Mouse (Mus musculus): ENCODE measurements at regions not wholly inside any gene's neighbourhood (a gene's known extent, or its start where the extent isn't known, plus 50 kb on each side); places are given as distances from the start of the nearest gene placed in this dataset.
A peak's percentile ranks its signal among the peaks of the same experiment; 100 is the strongest.

DNA sequence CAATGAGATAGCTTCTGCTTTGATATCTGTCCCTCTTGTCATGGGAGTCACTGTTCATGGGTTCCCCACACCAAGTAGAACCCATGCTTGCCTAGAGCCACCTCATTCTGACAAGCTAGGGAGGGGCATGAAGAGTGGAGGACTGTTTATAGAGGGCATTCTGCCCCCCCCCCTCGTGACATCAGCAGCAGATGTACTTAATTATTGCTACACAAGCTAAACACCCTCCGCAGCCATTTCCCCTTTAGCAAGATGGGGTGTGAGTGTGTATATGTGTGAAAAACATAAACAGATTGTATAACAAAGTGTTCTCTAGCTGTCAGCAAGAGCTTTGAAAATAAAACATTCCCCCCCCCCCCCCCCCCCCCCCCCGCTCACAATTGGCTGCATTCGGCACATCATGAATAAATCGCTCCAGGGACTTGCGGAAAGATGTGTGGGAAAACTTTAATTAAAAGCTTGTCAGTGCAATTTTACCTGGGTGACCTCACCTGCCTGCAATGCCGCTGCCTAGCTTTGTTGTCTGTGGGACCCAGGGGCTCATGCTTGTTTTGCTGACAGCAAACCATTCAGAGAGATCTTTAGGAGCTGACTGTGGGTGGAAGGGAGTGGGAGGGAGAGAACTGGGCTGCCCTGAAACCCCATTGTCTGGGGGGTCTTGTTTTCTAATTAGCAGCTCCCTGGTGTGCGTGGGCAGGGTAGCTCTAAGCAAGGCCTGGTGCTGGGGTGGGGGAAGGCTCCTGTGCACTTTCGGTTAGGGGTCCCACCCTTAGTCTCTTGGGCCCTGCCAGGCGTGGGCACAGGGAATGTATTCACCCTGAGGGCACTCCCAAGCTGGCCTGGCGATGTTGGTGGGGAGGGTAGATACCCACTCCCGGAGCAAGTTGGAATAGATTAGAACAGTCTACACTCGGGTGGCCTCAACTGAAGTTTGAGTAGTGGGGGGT lies 63.4 kb downstream of the Irx2 start:
- no peak for DNase-seq

DNA sequence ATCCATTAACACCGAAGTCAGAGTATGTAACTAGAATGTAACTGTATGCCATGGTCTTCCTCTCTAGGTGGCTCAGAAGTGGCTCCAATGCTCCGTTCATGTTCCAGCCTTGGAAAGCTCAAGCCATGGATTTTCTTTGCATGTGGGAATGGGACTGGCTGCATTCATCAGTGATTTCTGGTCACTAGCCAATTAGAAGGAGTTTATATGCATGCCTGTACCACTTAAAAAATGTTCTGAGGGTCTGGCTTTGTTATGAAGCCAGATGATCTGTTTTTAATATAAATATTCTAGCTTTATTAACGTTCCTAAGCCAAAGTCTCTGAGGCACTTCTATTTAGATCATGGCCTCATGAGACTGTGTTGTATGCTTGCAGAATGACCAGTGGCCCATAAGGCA lies 78.8 kb downstream of the Irx2 start:
- no peak for DNase-seq

DNA sequence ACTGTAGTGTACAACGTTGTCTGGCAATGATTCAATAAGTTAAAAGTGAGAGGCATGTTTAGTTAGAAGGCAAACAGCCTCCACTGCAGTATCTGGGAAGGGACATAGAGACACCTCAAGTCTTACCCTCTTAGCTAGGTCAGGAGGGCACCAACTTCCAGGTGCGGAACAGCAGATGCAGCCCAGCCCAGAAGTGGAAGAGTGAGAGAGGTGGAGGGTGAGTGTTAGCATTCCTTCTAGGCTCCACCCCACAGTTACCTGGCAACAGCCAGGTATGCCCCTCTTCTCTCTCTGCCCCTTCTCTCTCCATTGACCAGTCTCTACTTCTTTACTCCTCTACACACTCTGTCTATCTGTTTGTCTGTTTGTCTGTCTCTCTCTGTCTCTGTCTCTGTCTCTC lies 80.1 kb downstream of the Irx2 start:
- no peak for DNase-seq

DNA sequence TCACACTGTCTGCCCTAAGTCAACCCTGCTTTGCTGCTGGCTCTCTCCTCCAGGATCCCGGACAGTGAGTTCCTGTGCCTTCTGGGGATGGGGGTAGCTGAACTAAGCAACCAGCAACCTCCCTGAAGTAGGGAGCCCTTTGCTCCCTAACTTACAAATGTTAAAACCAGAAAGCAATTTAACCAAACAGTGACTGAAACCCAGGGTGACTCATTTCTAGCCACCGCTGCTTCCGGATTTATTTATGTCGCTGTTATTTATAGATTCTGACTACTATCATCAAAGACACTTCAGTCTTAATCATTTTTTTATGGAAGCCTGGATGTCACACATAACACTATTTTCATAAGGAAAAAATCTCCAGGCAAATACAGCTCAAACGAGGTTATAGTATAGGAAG lies 81.4 kb downstream of the Irx2 start:
- no peak for DNase-seq

DNA sequence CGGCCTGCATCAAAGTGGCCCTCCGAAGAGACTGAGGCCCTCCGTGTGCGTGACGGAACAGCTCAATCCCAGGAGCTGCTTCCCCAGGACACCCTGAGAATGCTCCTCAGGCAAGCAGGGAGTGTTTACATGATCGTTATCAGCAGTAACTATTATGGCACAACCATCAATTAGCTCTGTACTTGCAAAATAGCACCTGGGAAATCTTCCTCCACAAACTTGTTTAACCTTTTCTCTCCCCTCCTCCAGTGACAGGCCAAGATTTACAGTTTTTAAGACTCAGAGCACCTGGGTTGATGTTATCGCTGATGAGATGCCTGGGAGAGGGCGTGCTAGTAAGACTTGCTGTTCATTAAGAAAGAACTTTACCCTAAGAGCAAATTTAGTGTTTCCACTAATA lies 82.5 kb downstream of the Irx2 start:
- no peak for DNase-seq

DNA sequence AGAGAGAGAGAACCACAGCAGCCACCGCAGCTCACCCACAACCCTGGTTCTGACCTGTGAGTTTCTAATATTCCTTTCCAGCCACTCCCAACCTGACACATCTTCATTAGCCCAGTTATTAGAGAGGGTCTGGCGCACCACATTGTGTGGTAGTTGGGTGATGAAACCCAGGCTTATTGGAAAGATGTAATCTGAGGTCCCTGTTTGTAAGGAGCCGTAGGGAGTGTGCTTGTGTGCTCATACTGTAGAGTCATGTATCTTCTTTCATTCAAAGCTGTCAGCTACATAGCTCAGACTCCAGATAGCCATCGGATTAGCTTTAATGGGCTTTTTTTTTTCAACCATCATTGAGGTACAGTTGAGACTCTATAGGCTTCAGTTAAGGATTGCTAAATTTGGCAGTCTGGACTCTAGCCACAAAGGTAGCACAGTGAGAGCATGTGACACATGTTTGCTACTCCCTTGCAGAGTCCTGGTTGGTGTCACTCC lies 83.3 kb downstream of the Irx2 start:
- DNase-seq, result no peak

DNA sequence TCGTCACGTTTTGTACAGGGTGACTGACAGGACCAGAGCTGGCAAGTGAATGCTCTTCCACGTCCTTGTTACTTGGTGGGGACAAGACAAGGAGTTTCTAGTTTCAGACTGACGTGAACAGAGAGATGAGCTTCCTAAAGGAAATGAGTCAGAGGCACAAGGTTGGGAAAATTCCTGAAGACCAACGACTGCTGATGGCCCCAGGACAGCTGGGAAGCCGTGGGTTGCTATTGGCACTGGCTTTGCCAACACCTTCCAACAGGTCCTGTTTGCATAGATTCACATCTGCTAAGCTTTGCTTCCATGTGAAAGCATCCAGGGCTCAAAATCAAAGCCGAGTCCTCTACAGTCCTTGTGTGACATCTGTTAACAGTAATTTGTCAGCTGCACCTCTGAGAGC lies 86.2 kb downstream of the Irx2 start:
- no peak for DNase-seq

DNA sequence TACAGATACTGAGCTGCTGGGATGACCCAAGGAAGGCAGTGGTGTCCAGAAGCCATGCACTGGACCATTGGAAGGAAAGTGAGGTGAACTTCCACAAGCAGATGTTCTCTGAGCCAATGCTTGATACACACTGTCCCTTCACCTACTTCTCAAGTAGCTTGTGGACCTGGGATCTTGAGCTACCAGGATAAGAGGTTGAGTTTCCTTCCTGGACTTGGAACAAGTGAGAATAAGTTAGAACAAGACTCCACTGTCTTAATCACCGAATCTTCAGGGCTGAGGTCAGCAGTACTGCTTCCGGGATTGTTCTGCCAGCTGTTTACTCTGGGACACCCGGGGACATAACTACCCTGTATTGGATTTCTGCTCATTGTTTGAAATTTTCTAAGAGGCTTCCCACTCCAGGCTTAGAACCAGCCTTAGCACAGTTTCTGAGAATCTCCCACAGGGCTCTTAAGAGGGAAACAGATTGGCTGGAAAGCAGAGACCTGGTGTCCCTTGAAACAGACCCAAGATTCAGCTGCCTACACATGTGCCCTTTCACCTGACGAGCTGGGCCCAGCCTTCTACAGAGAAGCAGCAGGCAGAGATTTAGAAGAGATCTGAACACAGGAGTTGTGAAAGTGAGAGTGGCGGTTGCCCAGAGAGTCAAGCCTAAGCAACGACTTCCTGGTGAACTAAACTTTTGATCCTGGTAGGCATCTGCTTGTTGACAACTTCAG lies 87.5 kb downstream of the Irx2 start:
- DNase-seq, result peak; percentile 4

DNA sequence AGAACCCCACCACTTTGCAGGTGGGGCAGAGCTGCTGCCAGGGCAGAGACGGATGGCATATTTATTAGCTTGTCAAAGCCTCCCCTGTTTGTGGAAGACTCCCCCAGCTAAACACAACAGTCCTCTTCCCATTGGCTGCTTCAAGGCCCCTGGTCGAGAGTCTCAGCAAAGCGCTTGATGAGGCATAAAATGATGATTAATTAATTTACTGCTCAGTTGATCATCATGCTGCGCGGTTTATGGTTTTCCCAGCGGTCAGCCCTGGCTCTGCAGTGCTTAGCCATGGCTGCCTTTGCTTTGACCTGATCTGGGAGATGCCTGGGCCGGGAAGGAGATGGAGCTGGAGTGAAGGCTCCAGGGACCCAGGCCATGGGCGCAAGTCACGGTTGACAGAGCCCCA lies 98.5 kb downstream of the Irx2 start:
- DNase-seq, result no peak

DNA sequence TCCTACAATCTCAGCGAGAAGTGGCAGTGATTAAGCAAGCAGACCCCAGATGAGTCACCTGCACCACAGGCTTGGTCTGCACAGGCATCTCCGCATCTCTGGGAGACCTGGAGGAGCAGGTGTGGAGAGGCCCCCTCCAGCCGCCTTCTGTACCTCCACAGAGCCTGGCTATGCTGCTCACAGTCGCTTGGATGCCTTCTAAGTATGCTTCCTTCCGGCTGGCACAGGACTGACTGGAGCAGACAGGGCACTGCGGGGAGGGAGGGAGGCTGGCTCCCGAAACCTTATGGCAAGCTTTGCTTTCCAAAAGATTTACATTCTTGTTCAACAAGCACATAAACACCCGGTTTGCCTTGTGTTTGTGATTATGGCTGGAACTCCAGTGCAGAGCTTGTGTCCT lies 107.3 kb downstream of the Irx2 start:
- DNase-seq, result no peak

DNA sequence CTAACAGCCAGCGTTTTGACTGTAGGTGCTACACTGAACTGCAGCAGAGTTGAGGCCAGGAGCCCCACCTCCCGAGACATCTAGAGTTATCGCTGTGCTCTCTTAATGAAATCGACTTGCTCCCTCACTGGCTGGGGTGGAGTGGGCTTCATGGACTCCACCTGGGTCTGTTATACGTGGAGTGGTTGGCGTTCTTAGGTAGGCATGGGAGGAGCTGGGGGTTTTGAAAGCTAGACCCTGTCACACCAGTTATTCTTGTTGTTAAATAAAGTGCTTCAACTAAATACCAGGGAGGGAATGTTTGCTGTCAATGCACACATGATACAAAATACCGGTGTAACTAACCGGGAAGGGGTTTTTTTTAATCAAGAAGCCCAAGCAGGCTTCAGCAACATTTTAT lies 108.4 kb downstream of the Irx2 start:
- DNase-seq, result no peak

DNA sequence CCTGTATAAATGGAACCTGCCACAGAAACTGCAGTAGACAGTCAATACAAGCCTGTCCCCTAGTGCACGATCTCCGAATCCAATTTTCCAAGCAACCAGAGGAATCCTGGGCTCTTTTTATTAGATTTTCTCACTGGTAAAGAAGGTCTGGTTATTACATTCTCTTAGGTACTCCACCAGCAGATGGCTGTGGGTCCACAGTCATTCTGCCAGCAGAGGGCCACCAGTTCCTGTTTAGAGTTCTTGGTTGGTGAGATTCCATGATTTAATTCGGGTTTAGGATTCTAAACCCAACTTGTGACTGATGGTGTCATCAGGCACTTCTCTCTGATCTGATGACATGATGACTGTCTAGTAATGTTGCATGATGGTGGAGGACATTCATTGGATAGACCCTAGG lies 118.6 kb downstream of the Irx2 start:
- no peak for DNase-seq

DNA sequence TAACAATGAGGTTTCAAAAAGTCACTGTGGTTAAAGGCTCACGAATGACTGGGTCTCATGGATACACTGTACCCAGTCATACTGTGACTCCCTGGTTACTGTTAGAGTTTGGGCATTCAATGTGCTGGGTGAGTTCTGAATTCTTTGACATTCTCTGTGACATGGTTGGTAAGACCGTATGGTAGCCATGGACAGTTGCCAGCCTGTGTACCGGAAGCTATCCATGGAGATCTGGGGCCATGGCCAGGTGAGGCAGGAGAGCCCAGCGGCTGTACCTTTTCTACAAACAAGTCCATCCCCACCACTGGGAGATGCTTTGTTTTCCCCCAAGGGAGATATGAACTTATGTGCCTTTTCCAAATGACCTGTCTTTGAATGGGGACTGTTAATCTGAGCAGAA lies 126.4 kb downstream of the Irx2 start:
- no peak for DNase-seq

DNA sequence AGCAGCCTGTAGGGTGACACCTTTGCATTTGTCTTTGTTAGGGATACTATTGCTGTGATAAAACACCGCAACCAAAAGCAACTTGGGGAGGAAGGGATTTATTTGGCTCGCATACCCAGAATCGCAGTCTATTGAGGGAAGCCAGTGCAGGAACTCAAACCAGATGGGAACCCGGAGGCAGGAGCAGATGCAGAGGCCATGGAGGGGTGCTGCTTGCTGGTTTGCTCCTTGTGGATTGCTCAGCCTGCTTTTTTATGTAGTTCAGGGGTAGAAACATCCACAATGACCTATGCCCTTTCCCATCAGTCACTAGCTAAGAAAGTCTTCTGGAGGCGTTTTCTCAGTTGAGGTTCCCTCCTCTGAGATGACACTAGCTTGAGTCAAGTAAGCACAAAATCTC lies 133.9 kb downstream of the Irx2 start:
- no peak for DNase-seq

DNA sequence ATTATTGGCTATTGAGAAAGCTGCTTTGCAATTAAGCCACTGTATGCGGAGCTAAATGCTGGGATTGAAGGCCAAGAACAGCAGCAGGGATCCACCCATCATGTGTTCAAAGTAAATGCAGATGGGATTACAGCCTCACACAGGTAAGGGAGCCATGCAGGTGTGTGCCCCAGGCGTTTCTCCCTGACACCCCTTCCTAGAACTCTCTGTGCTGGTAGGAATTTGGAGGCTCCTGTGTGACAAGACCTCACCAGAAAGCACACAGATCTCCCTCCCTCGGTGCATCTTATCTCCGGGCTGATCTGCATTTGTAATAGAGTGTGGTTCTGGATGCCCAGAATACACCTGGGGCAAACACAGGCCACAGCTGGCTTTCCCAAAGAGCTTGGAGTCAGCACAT lies 134.7 kb downstream of the Irx2 start:
- DNase-seq, result no peak

DNA sequence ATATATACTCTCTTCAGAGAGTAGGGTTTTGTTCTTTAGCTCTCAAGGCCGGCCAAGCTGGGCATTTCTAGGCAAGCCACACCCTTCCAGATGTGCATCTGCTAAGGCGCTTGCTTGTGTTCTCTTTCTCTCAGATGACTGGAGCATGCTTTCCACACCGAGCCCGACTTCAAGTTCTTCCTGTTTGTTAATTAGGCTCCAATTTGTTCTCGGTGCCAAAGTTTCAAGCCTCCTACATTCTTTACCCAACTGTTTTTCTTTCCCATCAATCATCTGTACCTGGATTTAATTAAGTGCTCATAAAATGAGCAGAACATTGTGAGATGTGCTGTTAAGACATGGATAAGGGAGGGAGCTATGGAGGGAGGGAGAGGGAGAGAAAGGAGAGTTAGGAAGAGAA lies 138.7 kb downstream of the Irx2 start:
- DNase-seq, result no peak

DNA sequence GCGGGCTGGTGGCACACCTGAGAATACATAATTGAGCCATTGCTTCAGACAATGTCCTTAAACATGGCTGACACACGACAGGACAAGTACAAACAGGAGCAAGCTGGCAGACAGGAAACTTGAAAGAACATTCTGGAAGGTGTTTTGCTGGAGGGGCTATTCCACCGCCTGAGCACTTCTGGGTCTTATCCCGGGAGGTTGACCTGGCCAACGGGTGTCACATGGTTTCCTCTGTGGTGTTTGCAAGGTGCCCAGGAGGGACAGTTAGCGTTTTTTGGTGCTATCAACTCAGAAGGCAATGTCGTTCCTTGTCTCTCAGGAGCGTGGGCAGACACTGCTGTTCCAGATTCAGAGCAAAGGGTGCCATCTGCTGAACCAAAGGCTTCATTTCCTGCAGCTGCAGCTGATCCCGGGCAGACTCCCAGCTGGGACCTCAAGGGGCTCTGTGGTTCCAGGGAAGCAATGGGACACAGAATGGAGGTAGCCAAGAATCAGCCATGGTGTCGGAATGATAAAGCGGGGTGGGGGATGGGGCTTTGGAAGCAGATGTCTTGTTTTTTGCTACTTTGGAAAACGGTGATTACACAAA lies 140.5 kb downstream of the Irx2 start:
- peak; percentile 24 for DNase-seq

DNA sequence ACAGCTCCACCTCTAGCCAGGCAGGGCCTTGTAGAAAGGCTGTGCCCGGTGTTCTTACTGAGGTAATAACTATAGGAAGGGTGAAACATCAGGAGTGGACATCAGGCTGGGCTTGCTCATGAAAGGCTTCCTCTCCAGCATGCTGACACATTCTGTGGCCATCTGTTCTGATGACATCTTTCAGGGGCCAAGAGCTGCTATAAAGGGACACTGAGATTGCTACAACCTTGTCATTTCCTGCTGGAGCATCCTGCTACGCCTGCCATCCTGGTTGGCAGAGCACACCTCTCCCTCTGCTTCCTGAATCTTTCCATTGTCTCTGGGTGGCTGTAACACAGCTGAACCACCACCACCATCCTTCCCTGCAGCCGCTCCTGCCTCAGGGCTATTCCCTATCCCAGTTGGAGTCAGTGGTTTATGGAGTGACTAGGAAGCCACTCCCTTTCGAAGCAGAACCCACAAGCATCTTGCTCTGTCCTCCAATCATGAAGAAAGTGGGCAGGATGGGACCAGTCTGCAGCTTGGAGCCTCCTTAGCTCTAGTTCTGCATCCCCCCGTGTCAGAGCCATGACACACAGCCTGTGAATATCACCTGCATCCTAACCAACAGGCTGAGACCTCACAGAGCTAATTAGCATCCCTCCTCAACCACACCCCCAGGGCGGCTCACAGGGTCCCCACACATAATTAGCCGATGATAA lies 154.6 kb downstream of the Irx2 start:
- no peak for DNase-seq

DNA sequence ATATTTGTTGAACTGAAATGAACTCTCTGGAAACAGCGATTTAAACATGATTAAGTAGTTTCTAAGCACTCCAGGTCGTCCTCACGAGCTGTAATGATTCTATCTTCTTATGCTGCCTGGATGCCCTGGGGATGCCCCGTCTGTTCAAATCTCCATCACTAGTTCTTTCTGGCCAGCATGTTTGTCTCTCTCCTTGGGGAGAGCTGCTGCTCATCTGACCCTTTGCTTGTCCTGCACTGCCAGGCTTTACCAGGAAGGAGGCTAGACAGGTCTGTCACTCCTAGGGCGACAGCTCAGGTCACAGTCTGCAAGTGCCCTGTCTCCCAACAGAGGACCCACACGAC lies 155.1 kb downstream of the Irx2 start:
- no peak for DNase-seq

DNA sequence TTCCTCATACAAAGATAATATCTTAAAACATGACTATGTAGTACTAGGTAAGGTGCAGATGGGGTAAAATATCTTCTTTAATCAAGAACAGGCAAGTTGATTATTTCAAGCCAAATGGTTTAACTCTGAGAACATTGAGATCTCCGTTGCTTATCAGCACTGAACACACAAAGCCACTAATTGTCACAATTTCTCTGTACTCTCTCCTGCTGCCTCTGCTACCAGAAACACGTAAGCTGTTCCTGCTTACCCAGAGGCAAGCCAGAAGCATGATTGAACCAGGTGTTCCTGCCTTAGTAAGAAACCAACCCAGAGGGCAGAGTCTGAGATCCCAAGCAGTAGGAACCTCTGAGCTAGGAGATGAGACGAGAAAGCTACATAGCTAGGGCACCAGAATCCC lies 164.1 kb downstream of the Irx2 start:
- no peak for DNase-seq

DNA sequence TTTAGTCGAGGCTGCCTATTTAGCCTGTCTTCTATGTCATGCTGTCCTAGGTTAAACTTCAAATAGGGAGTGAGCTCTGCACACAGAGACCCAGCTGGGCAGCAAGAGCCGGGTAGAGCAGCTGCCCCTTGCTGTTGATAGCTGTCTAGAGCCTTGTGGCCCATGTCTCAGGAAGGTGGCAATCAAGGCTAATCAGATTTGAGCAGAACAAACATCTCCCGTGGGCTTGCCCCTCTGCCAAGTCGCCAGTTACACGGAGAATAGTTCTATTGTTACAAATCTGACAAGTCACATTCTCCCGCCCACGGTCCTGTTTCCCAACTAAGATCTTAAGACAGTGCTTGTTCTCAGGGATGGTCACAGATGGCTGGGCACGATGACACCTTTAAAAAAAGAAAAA lies 171.4 kb downstream of the Irx2 start:
- DNase-seq, result no peak

DNA sequence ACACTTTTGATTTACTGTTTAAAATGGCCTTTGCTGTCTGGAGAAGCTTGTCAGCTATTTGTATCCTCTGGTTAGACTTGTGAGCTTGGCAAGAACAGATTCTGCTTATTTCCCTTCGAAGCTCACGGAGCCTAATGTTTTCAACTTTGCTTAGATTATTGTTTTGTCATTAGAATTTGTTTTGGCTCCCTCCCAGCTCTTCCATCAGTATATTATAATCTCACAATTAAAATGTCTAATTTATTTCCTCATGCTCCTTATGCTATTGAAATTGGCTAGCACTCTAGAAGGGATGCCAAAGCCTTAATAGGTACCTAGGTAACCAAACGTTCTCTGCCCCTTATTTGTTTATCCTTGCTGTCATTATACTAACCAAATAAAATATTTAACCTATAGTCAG lies 171.9 kb downstream of the Irx2 start:
- DNase-seq, result no peak

DNA sequence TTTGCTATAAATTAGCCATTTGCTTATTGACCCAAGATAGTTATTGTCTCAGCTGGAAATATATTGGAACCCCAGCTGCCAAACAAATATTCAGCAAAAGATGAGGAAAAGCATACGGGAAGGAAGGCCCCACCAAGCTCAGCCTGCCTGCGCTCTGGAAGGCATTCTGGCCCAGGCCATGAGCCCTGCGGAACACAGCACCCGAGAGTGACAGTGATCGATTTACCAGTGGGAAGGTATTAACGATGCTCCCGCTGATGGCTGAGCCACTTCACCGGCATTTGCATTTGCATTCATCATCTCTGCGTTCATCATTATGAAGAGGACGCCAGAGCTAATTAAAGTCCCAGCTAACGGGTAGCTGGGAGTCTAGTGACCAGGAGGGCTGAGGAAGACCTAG lies 174.8 kb downstream of the Irx2 start:
- no peak for DNase-seq

Measured in adrenal gland, postnatal 14 days (tissue).